Mouse (Mus musculus): ENCODE measurements around the gene Rbl2. TPM values are rescaled to one million over a fixed set of nuclear protein-coding genes. Genes with fewer than 3 reads are reported as not detected.

The Rbl2 gene
- total RNA-seq, 1 experiment from 2014 or later = 154 TPM

GRCm38 (mm10) chr8:91151531-91151930 lies 81.7 kb downstream of the Rbl2 start:
- no peak for ATAC-seq (ENCODE audit: extremely low read depth, insufficient number of reproducible peaks, low FRiP score, poor library complexity, severe bottlenecking)

- no peak for ATAC-seq (ENCODE audit: extremely low read depth, insufficient number of reproducible peaks, low FRiP score, poor library complexity, severe bottlenecking)
Observed at GRCm38 (mm10) chr8:91153831-91154230, 84.0 kb downstream of the Rbl2 start.

- ATAC-seq (ENCODE audit: extremely low read depth, insufficient number of reproducible peaks, low FRiP score, poor library complexity, severe bottlenecking) = no peak
Observed at GRCm38 (mm10) chr8:91154564-91154963, 84.7 kb downstream of the Rbl2 start.

GRCm38 (mm10) chr8:91158617-91159016 lies 88.8 kb downstream of the Rbl2 start:
- ATAC-seq (ENCODE audit: extremely low read depth, insufficient number of reproducible peaks, low FRiP score, poor library complexity, severe bottlenecking) = peak; percentile 53

- no peak for ATAC-seq (ENCODE audit: extremely low read depth, insufficient number of reproducible peaks, low FRiP score, poor library complexity, severe bottlenecking)
Observed at GRCm38 (mm10) chr8:91159959-91160800, 90.3 kb downstream of the Rbl2 start.

- no peak for ATAC-seq (ENCODE audit: extremely low read depth, insufficient number of reproducible peaks, low FRiP score, poor library complexity, severe bottlenecking)
Observed at GRCm38 (mm10) chr8:91170152-91170551, 100.3 kb downstream of the Rbl2 start.

GRCm38 (mm10) chr8:91170914-91171313 lies 101.1 kb downstream of the Rbl2 start:
- no peak for ATAC-seq (ENCODE audit: extremely low read depth, insufficient number of reproducible peaks, low FRiP score, poor library complexity, severe bottlenecking)

DNA sequence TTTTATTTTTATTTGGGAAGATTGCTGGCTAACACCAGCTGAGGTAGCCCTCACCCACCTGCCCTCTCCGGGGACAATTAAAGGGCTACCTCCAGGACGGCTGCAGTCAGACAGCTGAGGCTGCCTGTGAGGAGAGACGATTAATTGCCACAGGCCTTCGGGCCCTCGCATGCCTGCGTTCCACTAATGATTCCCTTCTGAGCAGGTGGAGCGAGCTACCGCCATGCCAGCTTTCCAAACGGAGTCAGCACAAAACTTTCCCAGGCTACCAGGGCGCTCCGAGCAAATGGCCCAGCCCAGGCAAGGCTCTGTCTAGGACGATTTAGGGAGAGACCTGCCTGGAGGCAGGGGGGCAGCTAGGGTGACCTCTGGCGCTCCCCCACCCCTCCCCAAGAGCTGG lies 101.7 kb downstream of the Rbl2 start:
- ATAC-seq (ENCODE audit: extremely low read depth, insufficient number of reproducible peaks, low FRiP score, poor library complexity, severe bottlenecking) = no peak

Other genes starting within 250 kb of the Rbl2 start
- gene Chd9, start 241.7 kb upstream of the Rbl2 start, total RNA-seq (2017) = 84.1 and 90.1 TPM in 2 replicates
- gene Aktip, start 129.9 kb downstream of the Rbl2 start, total RNA-seq (2017) = 24.7 and 28.4 TPM in 2 replicates
- gene Rpgrip1l, start 243.2 kb downstream of the Rbl2 start, total RNA-seq (2017) = 4.9 and 5.6 TPM in 2 replicates
- gene Fto, start 243.5 kb downstream of the Rbl2 start, total RNA-seq (2017) = 30.3 and 33.1 TPM in 2 replicates